Mouse (Mus musculus): ENCODE data around the gene Abat. TPM values are rescaled to one million over a fixed set of nuclear protein-coding genes. Genes with fewer than 3 reads are reported as not detected.
"Not testable (repeated sequence)": the region's sequence is repeated elsewhere in the genome, so short reads cannot be mapped to it uniquely, and the experiment has no call there.

Gene Abat
- polyA plus RNA-seq, 1 experiment from 2014 or later = 106 TPM

DNA sequence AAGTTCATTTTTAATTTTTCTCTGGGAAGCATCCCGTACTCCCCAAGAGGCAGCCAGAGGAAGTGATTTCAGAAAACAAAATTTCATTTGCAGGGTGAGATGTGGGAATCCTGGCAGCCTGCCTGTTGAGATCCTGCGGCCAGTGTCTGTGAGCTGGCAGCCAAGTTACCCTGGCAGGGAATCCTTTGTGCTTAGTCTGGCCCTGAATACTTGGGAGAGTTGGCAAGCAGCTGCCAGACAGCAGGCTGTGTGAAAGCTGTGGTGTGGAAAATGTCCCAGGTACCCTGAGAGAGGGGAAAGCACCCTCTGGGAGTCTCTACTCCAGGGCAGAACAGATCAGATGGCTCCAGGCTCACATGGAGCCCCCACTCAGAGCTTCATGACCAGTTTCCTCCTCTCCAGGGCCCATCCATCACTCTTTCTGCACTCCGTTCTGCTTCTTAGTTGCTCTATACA, 27.7 kb downstream of the Abat start:
- peak overlapping the region; percentile 26 for H3K4me2 ChIP-seq (ENCODE audit: low read length)
- no peaks in the 10 kb centered on the region for H3K27me3 ChIP-seq (replicated peaks; ENCODE audit: control insufficient read depth, insufficient read depth, low read length)
- no peaks in the 10 kb centered on the region for H3K36me3 ChIP-seq (ENCODE audit: control insufficient read depth, insufficient read depth, low read length)
- WGBS = 14% methylated on average over 3 of the region's 3 CpGs
- peaks cover 35% of the 10 kb centered on the region for H3K4me1 ChIP-seq (ENCODE audit: control insufficient read depth, insufficient read depth, low read depth, low read length)
- H3K4me3 ChIP-seq (ENCODE audit: low read length) = no peak overlapping the region
- no peaks in the 10 kb centered on the region for H3K9me3 ChIP-seq (ENCODE audit: control insufficient read depth, low read length)
- 0 out of 2 replicates have a peak overlapping the region, but pooled peaks have one; percentile 41 for H3K9ac ChIP-seq (ENCODE audit: low read depth, low read length)
- peak; percentile 88 for ATAC-seq
- peak overlapping the region; percentile 83 for H3K27ac ChIP-seq (ENCODE audit: low read depth, low read length)

DNA sequence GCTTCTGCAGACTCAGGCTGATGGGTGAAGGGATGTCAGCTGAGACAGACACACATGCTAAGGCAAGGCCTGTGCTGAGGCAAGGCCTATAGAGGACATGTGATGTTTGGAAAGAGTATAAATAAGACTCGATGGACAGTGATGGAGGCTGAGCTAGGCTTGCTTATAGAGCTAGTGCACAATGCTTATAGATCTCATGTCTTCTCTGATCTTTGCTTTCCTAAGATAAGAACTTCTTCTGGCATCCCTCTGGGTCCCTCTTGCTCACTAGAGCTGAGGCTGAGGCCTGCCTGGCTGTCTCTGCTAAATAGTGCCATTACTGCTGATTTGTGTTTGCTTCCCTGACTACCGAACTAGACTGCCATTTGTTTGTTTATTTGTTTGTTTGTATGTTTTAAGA, 34.6 kb downstream of the Abat start:
- 88% methylated on average over 2 of the region's 2 CpGs for WGBS
- H3K4me1 ChIP-seq (ENCODE audit: control insufficient read depth, insufficient read depth, low read depth, low read length) = no peaks in the 10 kb centered on the region
- H3K9ac ChIP-seq (ENCODE audit: low read depth, low read length) = no peak overlapping the region
- H3K4me2 ChIP-seq (ENCODE audit: low read length) = no peak overlapping the region
- no peaks in the 10 kb centered on the region for H3K36me3 ChIP-seq (ENCODE audit: control insufficient read depth, insufficient read depth, low read length)
- H3K9me3 ChIP-seq (ENCODE audit: control insufficient read depth, low read length) = no peaks in the 10 kb centered on the region
- H3K27me3 ChIP-seq (replicated peaks; ENCODE audit: control insufficient read depth, insufficient read depth, low read length) = no peaks in the 10 kb centered on the region
- no peak for ATAC-seq
- H3K27ac ChIP-seq (ENCODE audit: low read depth, low read length) = no peak overlapping the region
- no peak overlapping the region for H3K4me3 ChIP-seq (ENCODE audit: low read length)

DNA sequence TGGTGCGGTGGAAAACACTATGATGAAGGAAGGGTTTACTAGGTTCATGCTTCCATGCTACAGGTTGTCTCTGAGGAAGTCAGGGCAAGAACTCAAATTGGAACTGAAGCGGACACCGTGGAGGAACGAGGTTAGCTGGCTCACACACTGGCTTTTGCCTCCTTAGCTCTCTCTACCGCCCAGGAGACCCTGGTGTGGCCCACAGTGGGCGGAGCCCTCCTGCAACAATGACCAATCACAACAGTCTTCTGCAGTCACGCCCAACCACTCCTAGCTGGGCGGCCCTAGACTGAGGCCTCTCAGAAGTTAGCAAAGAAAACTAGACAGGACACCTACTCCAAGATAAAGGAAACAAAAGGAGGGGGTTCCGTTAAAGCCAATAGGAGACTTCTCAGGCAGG, 36.3 kb downstream of the Abat start:
- no peak overlapping the region for H3K4me2 ChIP-seq (ENCODE audit: low read length)
- no peak overlapping the region for H3K4me3 ChIP-seq (ENCODE audit: low read length)
- H3K4me1 ChIP-seq (ENCODE audit: control insufficient read depth, insufficient read depth, low read depth, low read length) = no peaks in the 10 kb centered on the region
- 69% methylated on average over 9 of the region's 9 CpGs for WGBS
- H3K9ac ChIP-seq (ENCODE audit: low read depth, low read length) = no peak overlapping the region
- no peak for ATAC-seq
- H3K9me3 ChIP-seq (ENCODE audit: control insufficient read depth, low read length) = no peaks in the 10 kb centered on the region
- H3K27me3 ChIP-seq (replicated peaks; ENCODE audit: control insufficient read depth, insufficient read depth, low read length) = no peaks in the 10 kb centered on the region
- H3K36me3 ChIP-seq (ENCODE audit: control insufficient read depth, insufficient read depth, low read length) = peaks cover 3% of the 10 kb centered on the region
- H3K27ac ChIP-seq (ENCODE audit: low read depth, low read length) = no peak overlapping the region

DNA sequence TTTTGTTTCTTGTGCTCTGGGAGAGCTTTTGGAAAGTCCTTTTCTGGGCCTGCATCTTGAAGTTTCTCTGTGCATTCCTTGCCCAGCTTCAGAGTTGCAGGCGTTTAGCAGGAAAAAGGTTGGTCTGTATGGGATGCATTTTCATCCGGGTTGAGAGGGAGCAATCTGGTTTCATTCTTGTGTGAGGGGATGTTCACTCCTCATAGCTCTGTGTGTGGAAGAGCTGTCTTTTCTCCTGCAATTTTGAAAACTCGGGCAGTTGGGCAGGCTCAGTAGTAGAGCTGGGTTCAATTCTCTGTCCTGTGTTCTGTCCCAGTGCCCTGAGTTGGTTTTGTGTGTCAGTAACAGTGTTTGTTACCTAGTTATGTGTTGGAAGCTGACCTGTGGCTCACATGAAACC, 41.1 kb downstream of the Abat start:
- H3K27me3 ChIP-seq (replicated peaks; ENCODE audit: control insufficient read depth, insufficient read depth, low read length) = no peaks in the 10 kb centered on the region
- no peak overlapping the region for H3K9ac ChIP-seq (ENCODE audit: low read depth, low read length)
- H3K36me3 ChIP-seq (ENCODE audit: control insufficient read depth, insufficient read depth, low read length) = peaks cover 3% of the 10 kb centered on the region
- WGBS = 94% methylated on average over 3 of the region's 3 CpGs
- ATAC-seq = no peak
- no peaks in the 10 kb centered on the region for H3K4me1 ChIP-seq (ENCODE audit: control insufficient read depth, insufficient read depth, low read depth, low read length)
- no peak overlapping the region for H3K4me2 ChIP-seq (ENCODE audit: low read length)
- H3K4me3 ChIP-seq (ENCODE audit: low read length) = no peak overlapping the region
- H3K9me3 ChIP-seq (ENCODE audit: control insufficient read depth, low read length) = no peaks in the 10 kb centered on the region
- no peak overlapping the region for H3K27ac ChIP-seq (ENCODE audit: low read depth, low read length)

DNA sequence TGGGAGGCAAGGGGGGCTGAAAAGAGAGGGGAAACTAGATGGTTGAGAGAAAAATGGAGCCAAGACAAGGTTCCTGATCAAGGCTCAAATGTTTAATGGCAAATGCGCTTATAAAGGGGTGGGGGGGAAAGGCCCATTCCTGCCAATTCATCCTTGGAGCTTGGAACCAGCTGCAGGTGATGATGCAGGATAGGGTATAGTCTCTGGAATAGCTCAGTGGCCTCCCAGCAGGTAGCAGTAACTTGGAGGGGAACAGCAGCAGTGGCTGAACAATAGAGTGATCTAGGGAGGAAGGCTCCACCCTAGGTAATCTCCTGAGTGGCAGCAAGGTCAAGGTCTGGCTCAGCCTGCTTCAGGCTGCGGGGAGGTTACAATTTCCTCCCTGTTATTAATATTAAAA, 41.5 kb downstream of the Abat start:
- not testable (repeated sequence) for H3K36me3 ChIP-seq (ENCODE audit: control insufficient read depth, insufficient read depth, low read length); H3K9me3 ChIP-seq (ENCODE audit: control insufficient read depth, low read length); H3K4me1 ChIP-seq (ENCODE audit: control insufficient read depth, insufficient read depth, low read depth, low read length); H3K9ac ChIP-seq (ENCODE audit: low read depth, low read length); H3K27me3 ChIP-seq (replicated peaks; ENCODE audit: control insufficient read depth, insufficient read depth, low read length); ATAC-seq; H3K27ac ChIP-seq (ENCODE audit: low read depth, low read length); H3K4me3 ChIP-seq (ENCODE audit: low read length); H3K4me2 ChIP-seq (ENCODE audit: low read length)
- WGBS = 96% methylated on average over 2 of the region's 2 CpGs

DNA sequence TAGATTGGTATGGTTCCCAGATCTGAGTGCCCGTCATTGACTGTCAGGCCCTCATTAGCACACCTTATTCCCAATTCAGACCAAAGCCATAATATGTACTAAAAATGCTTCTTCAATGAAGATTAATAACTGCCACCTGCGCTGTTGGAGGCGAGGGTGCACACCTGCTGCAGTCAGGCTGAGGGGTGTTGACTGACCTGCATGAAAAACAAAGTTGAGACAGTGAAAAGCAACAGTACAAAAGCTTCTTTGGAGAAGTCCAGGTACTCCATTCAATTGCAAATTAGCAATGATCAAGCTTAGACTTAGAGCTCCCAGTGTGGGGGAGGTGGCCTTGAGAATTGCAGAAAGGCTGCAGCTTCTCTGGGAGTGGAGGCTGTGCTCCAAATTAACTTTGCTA, 42.1 kb downstream of the Abat start:
- not testable (repeated sequence) for H3K36me3 ChIP-seq (ENCODE audit: control insufficient read depth, insufficient read depth, low read length); H3K27me3 ChIP-seq (replicated peaks; ENCODE audit: control insufficient read depth, insufficient read depth, low read length); H3K27ac ChIP-seq (ENCODE audit: low read depth, low read length); ATAC-seq; H3K9me3 ChIP-seq (ENCODE audit: control insufficient read depth, low read length); H3K4me3 ChIP-seq (ENCODE audit: low read length); H3K4me1 ChIP-seq (ENCODE audit: control insufficient read depth, insufficient read depth, low read depth, low read length); H3K9ac ChIP-seq (ENCODE audit: low read depth, low read length); H3K4me2 ChIP-seq (ENCODE audit: low read length)
- WGBS = 79% methylated on average over 3 of the region's 3 CpGs

DNA sequence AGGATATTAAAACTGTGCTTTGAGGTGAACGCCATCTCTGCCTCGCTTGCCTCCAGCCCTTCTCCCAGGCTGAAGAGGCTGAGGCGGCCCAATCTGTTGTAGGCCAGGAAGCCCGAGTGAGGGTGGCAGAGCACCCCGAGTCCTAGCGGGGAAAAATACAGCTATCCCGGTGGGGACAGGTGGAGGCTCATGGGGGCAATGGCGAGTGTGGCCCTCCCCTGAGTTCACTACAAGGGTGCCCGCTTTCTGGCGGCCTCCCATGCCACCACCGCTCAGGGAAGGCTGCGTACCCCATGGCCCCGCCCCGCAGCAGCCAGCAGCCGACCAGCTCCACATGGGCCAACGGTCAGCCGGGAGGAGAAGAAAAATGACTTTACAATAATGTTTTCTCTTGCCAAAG, 46.9 kb downstream of the Abat start:
- no peak overlapping the region for H3K9ac ChIP-seq (ENCODE audit: low read depth, low read length)
- H3K27me3 ChIP-seq (replicated peaks; ENCODE audit: control insufficient read depth, insufficient read depth, low read length) = no peaks in the 10 kb centered on the region
- H3K4me2 ChIP-seq (ENCODE audit: low read length) = no peak overlapping the region
- no peaks in the 10 kb centered on the region for H3K4me1 ChIP-seq (ENCODE audit: control insufficient read depth, insufficient read depth, low read depth, low read length)
- no peak overlapping the region for H3K4me3 ChIP-seq (ENCODE audit: low read length)
- 92% methylated on average over 17 of the region's 17 CpGs for WGBS
- H3K9me3 ChIP-seq (ENCODE audit: control insufficient read depth, low read length) = peaks cover 4% of the 10 kb centered on the region
- no peaks in the 10 kb centered on the region for H3K36me3 ChIP-seq (ENCODE audit: control insufficient read depth, insufficient read depth, low read length)
- no peak overlapping the region for H3K27ac ChIP-seq (ENCODE audit: low read depth, low read length)
- ATAC-seq = no peak

DNA sequence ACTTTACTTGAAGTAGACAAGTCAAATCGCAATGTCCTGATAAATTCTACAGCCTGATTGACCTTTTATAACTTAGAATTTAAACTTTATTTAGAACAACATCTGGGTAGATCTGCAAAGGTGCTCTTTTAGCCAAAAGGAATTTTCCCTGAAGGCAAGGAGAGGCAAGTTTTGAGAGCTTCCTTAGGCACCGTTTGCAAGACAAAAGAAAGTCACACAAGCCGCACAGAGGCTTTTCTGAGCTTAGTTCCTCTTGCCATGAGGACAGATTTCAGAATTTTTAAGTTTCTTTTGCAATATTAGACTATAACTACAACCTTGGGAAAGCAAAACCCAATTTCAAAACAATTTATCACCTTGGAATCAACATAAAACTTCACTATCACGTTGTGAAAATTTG, 47.9 kb downstream of the Abat start:
- H3K36me3 ChIP-seq (ENCODE audit: control insufficient read depth, insufficient read depth, low read length); H3K27ac ChIP-seq (ENCODE audit: low read depth, low read length); H3K27me3 ChIP-seq (replicated peaks; ENCODE audit: control insufficient read depth, insufficient read depth, low read length); H3K4me1 ChIP-seq (ENCODE audit: control insufficient read depth, insufficient read depth, low read depth, low read length); H3K4me2 ChIP-seq (ENCODE audit: low read length); H3K9me3 ChIP-seq (ENCODE audit: control insufficient read depth, low read length); H3K4me3 ChIP-seq (ENCODE audit: low read length); H3K9ac ChIP-seq (ENCODE audit: low read depth, low read length); ATAC-seq: not testable (repeated sequence)
- 44% methylated on average over 4 of the region's 4 CpGs for WGBS

DNA sequence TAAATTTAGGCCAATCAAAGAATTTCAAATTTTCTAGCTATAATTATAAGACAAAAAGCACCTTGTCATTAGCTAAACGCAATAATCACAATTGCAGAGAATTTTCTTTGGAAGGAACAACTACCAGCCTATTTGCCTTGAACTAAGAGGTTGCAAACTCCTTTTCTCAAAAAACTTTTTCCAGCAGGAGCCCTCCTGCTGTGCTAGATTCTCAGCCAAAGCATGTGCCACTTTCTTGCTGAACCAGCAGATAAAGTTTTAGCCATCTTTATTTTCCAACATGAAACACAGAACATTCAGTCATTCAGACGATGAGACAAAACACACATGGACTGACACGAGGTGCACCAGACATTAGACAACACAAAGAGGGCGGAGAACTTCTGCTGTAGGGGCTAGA, 48.6 kb downstream of the Abat start:
- not testable (repeated sequence) for H3K4me3 ChIP-seq (ENCODE audit: low read length); H3K27ac ChIP-seq (ENCODE audit: low read depth, low read length); H3K27me3 ChIP-seq (replicated peaks; ENCODE audit: control insufficient read depth, insufficient read depth, low read length); ATAC-seq; H3K9ac ChIP-seq (ENCODE audit: low read depth, low read length); H3K36me3 ChIP-seq (ENCODE audit: control insufficient read depth, insufficient read depth, low read length); H3K4me1 ChIP-seq (ENCODE audit: control insufficient read depth, insufficient read depth, low read depth, low read length); H3K4me2 ChIP-seq (ENCODE audit: low read length); H3K9me3 ChIP-seq (ENCODE audit: control insufficient read depth, low read length)
- WGBS = 46% methylated on average over 4 of the region's 4 CpGs

DNA sequence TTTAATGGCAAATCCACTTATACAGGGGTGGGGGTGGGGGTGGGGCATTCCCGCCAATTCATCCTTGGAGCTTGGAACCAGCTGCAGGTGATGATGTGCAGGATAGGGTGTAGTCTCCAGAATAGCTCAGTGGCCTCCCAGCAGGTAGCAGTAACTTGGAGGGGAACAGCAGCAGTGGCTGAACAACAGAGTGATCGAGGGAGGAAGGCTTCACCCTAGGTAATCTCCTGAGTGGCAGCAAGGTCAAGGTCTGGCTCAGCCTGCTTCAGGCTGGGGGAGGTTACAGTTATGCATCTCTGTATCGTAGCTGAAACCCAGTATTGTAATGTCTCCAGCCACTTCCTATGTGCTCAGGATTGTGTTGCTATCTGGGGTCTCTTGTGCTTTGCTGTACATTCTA, 49.6 kb downstream of the Abat start:
- H3K27ac ChIP-seq (ENCODE audit: low read depth, low read length); H3K4me3 ChIP-seq (ENCODE audit: low read length); H3K27me3 ChIP-seq (replicated peaks; ENCODE audit: control insufficient read depth, insufficient read depth, low read length); ATAC-seq; H3K36me3 ChIP-seq (ENCODE audit: control insufficient read depth, insufficient read depth, low read length); H3K9me3 ChIP-seq (ENCODE audit: control insufficient read depth, low read length); H3K4me2 ChIP-seq (ENCODE audit: low read length); H3K4me1 ChIP-seq (ENCODE audit: control insufficient read depth, insufficient read depth, low read depth, low read length); H3K9ac ChIP-seq (ENCODE audit: low read depth, low read length): not testable (repeated sequence)
- WGBS = 77% methylated on average over 3 of the region's 3 CpGs

Data from hindbrain, embryonic 16.5 days (tissue).